Mouse (Mus musculus) liver, adult 2 months (tissue): ENCODE measurements around the gene Kazn. TPM values are rescaled to one million over a fixed set of nuclear protein-coding genes. Genes with fewer than 3 reads are reported as not detected.

ENCODE experiments used
- DNase-seq: peaks from one replicate; pipeline ENCODE4 v3.0.0-alpha.2; 2011; ENCODE audit warnings: low read depth, low spot score; ENCODE audit errors: extremely low read depth
- H3K27ac ChIP-seq: fragments of 200-500 bp; replicated peaks from 2 replicates; pipeline ENCODE4 v1.5.1; 2012; ENCODE audit warnings: low read depth, mild to moderate bottlenecking, control low read depth, inconsistent platforms, low read length; ENCODE audit not compliant: insufficient read depth
- H3K27me3 ChIP-seq: fragments of 200-500 bp; 2 replicates; pipeline ENCODE4 v1.6.1; 2012; ENCODE audit warnings: mild to moderate bottlenecking, moderate library complexity, low read length, inconsistent platforms; ENCODE audit not compliant: control insufficient read depth, insufficient read depth
- H3K36me3 ChIP-seq: fragments of 200-500 bp; 2 replicates; pipeline ENCODE4 v1.6.1; 2012; ENCODE audit warnings: low read length, inconsistent platforms; ENCODE audit not compliant: control insufficient read depth, insufficient read depth
- H3K4me1 ChIP-seq: fragments of 200-500 bp; 2 replicates; pipeline ENCODE4 v1.6.1; 2011; ENCODE audit warnings: low read length; ENCODE audit not compliant: control insufficient read depth, insufficient read depth
- H3K4me3 ChIP-seq: fragments of 200-500 bp; 2 replicates; pipeline ENCODE4 v1.5.1; 2011; ENCODE audit warnings: low read depth, mild to moderate bottlenecking, control low read depth, low read length, moderate library complexity; ENCODE audit not compliant: insufficient read depth
- H3K79me2 ChIP-seq: fragments of 200-500 bp; 2 replicates; pipeline ENCODE4 v1.6.1; 2012; ENCODE audit warnings: inconsistent platforms, mild to moderate bottlenecking, low read length, moderate library complexity; ENCODE audit not compliant: control insufficient read depth, insufficient read depth
- H3K9ac ChIP-seq: fragments of 200-500 bp; 2 replicates; pipeline ENCODE4 v1.6.1; 2012; ENCODE audit warnings: low read depth, mild to moderate bottlenecking, control low read depth, inconsistent platforms, low read length
- CTCF ChIP-seq: fragments of 200-500 bp; IDR thresholded peaks from 2 replicates; pipeline ENCODE4 v1.5.1; 2011; ENCODE audit warnings: low read depth, low read length, control low read depth
- POLR2A ChIP-seq: fragments of 200-500 bp; IDR thresholded peaks from 2 replicates; pipeline ENCODE4 v1.6.1; 2011; ENCODE audit warnings: low read length, control low read depth; ENCODE audit not compliant: insufficient read depth; ENCODE audit errors: extremely low read depth
- WGBS: fragments of 180-500 bp; shearing (Covaris S2); methylation state at CpG from one replicate; pipeline ENCODE4 v1.1.7; 2018; 5-methylcytosine and 5-hydroxymethylcytosine counted together
- polyA plus RNA-seq: library from polyadenylated mRNA; depleted of rRNA; stranded (reverse); fragments of >200 nt; gene quantifications from 2 replicates; pipeline ENCODE4 v1.2.3, GENCODE M21; 2012
- total RNA-seq: library from RNA; depleted of rRNA; stranded (reverse); fragments of >200 nt; gene quantifications from 2 replicates; pipeline ENCODE4 v1.2.3, GENCODE M21; 2014

Kazn gene
- total and polyA plus RNA-seq, 2 experiments = 0.37 to 1.3 TPM

DNA sequence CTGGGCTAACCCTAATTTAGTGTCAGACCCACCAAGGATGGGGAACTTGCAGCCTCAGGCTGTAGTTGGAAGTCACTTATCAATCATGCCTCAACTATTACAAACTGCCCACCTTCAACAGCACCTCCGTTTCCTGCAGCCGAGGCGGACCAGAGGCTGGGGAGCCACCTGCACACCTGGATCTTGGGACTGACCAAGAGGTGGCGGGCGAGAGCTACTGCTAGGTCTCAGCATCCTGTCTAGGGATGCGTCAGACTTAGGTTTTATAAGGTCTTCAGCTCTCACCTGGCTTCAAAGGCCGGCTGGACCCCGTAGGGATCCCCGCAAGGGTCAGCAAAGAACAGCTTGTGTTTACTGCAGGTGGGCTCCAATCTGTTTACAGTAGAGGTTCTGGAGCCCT, 90.0 kb downstream of the Kazn start:
- Histone ChIP-seq H3K9ac (no peak overlapping the region), H3K4me3 (no peak overlapping the region), H3K27ac (no peak overlapping the region), H3K79me2 (no peaks in the 10 kb centered on the region), H3K4me1 (no peaks in the 10 kb centered on the region), H3K36me3 (no peaks in the 10 kb centered on the region), H3K27me3 (no peaks in the 10 kb centered on the region)
- TF ChIP-seq CTCF = 0 out of 2 replicates have a peak, but pooled peaks have one; percentile 14
- no peak for TF ChIP-seq POLR2A
- no peak for DNase-seq
- WGBS = 58% methylated on average over 9 of the region's 9 CpGs

- Histone ChIP-seq H3K4me1 (no peaks in the 10 kb centered on the region), H3K27me3 (no peaks in the 10 kb centered on the region), H3K4me3 (no peak overlapping the region), H3K27ac (no peak overlapping the region), H3K36me3 (no peaks in the 10 kb centered on the region), H3K9ac (no peak overlapping the region), H3K79me2 (no peaks in the 10 kb centered on the region)
- WGBS = 97% methylated on average over 10 of the region's 10 CpGs
- TF ChIP-seq CTCF = no peak
- no peak for TF ChIP-seq POLR2A
- no peak for DNase-seq
Observed at GRCm38 (mm10) chr4:142147671-142148070, 91.5 kb downstream of the Kazn start.

DNA sequence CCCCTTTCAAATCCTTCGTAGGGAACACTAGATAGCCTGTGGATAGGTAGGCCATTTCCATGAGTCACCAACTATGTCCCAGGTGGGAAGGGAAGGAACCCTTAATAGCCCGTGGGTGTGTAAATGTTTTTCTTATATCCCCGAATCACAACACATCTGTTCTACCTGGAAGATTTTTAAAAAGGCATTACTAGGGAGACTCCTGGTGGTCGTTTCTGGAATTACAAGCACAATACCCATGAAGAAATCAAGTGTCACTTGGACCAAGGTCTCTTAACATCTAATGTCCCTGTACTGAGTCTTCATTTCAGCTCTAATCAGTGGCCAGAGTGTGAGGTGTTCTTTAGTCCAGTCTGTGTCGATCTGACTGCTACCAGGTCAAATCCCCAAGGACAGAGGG, 95.1 kb downstream of the Kazn start:
- Histone ChIP-seq H3K36me3 (no peaks in the 10 kb centered on the region), H3K27me3 (no peaks in the 10 kb centered on the region), H3K79me2 (no peaks in the 10 kb centered on the region), H3K27ac (no peak overlapping the region), H3K9ac (no peak overlapping the region), H3K4me1 (no peaks in the 10 kb centered on the region), H3K4me3 (no peak overlapping the region)
- DNase-seq = peak; percentile 32
- WGBS = 50% methylated on average over 5 of the region's 5 CpGs
- TF ChIP-seq POLR2A = no peak
- TF ChIP-seq CTCF = peak; percentile 61

- Histone ChIP-seq H3K27ac (no peak overlapping the region), H3K27me3 (no peaks in the 10 kb centered on the region), H3K79me2 (no peaks in the 10 kb centered on the region), H3K4me3 (no peak overlapping the region), H3K36me3 (no peaks in the 10 kb centered on the region), H3K4me1 (no peaks in the 10 kb centered on the region), H3K9ac (no peak overlapping the region)
- TF ChIP-seq POLR2A (no peak), CTCF (no peak)
- no peak for DNase-seq
- 90% methylated on average over 6 of the region's 6 CpGs for WGBS
Observed at GRCm38 (mm10) chr4:142143290-142143689, 95.9 kb downstream of the Kazn start.

DNA sequence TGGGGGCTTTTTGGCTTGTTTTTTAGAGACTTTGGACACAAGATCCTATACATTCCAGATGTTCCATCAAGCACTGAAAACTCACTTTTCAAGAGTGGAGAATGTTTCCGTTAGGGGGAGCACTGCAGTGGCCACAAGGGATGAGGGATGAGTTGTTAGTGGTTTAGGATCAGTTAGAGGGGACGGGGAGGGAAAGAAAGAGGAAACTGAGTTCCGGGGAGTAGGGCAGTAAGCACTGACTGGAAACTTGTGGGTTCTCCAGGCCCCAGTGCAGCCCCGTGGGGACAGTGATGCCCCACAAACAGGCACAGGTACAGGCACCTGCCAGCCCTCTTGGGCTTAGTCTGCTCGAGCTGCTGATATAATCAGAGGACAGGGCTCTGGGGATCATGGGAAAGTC, 99.5 kb downstream of the Kazn start:
- Histone ChIP-seq H3K4me1 (no peaks in the 10 kb centered on the region), H3K27me3 (no peaks in the 10 kb centered on the region), H3K36me3 (no peaks in the 10 kb centered on the region), H3K79me2 (no peaks in the 10 kb centered on the region), H3K27ac (no peak overlapping the region), H3K9ac (no peak overlapping the region), H3K4me3 (no peak overlapping the region)
- TF ChIP-seq CTCF = no peak
- TF ChIP-seq POLR2A = no peak
- WGBS = 91% methylated on average over 5 of the region's 5 CpGs
- no peak for DNase-seq

- H3K36me3 ChIP-seq = no peaks in the 10 kb centered on the region
- DNase-seq = no peak
- 78% methylated on average over 9 of the region's 9 CpGs for WGBS
- H3K4me1 ChIP-seq = no peaks in the 10 kb centered on the region
- H3K79me2 ChIP-seq = no peaks in the 10 kb centered on the region
- no peak overlapping the region for H3K4me3 ChIP-seq
- no peak overlapping the region for H3K9ac ChIP-seq
- no peak for TF ChIP-seq POLR2A
- no peak for TF ChIP-seq CTCF
- no peaks in the 10 kb centered on the region for H3K27me3 ChIP-seq
- H3K27ac ChIP-seq = no peak overlapping the region
Observed at GRCm38 (mm10) chr4:142138356-142139099, 100.7 kb downstream of the Kazn start.
